Mouse (Mus musculus) MEL (cell line): ENCODE results near the gene Ppp1r14b.

Source experiments
- BHLHE40 ChIP-seq: IDR thresholded peaks from 2 replicates; pipeline ENCODE4 v1.6.1; 2012; ENCODE audit warnings: low read depth, mild to moderate bottlenecking, inconsistent platforms, low read length, improper control_type of control experiment, borderline replicate concordance
- CHD2 ChIP-seq: IDR thresholded peaks from 2 replicates; pipeline ENCODE4 v1.6.1; 2011; ENCODE audit warnings: low read length, improper control_type of control experiment
- CTCF ChIP-seq, 3 experiments: IDR thresholded peaks in 2 of 3; conservative IDR thresholded peaks in 1 of 3; 2 replicates each; pipeline ENCODE4 v1.5.1; 2011 to 2012; ENCODE audit warnings: low read length in 3 of 3, low read depth in 2 of 3, mild to moderate bottlenecking in 2 of 3, improper control_type of control experiment in 1 of 3, inconsistent platforms in 1 of 3, mixed read lengths in 1 of 3, moderate library complexity in 1 of 3; ENCODE audit not compliant: control insufficient read depth in 1 of 3, insufficient read depth in 1 of 3, poor library complexity in 1 of 3, severe bottlenecking in 1 of 3
- E2F4 ChIP-seq: IDR thresholded peaks from 2 replicates; pipeline ENCODE4 v1.6.1; 2011; ENCODE audit warnings: low read depth, low read length, improper control_type of control experiment, borderline replicate concordance
- EP300 ChIP-seq, 2 experiments: IDR thresholded peaks; 2 replicates each; pipeline ENCODE4 v1.6.1; 2011; ENCODE audit warnings: improper control_type of control experiment in 2 of 2, low read length in 2 of 2, low read depth in 1 of 2, mild to moderate bottlenecking in 1 of 2
- GABPA ChIP-seq: IDR thresholded peaks from 2 replicates; pipeline ENCODE4 v1.6.1; 2012; ENCODE audit warnings: low read depth, mild to moderate bottlenecking, inconsistent platforms, low read length, improper control_type of control experiment, moderate library complexity
- MAZ ChIP-seq: IDR thresholded peaks from 2 replicates; pipeline ENCODE4 v1.6.1; 2012; ENCODE audit warnings: low read depth, mild to moderate bottlenecking, inconsistent platforms, low read length, improper control_type of control experiment
- MYB ChIP-seq: IDR thresholded peaks from 2 replicates; pipeline ENCODE4 v1.6.1; 2011; ENCODE audit warnings: mild to moderate bottlenecking, low read depth, low read length, improper control_type of control experiment
- NELFE ChIP-seq: IDR thresholded peaks from 2 replicates; pipeline ENCODE4 v1.6.1; 2011; ENCODE audit warnings: low read depth, low read length, improper control_type of control experiment
- POLR2A ChIP-seq, 2 experiments: IDR thresholded peaks; 2 replicates each; pipeline ENCODE4 v1.6.1; 2011 to 2012; ENCODE audit warnings: low read length in 2 of 2, mild to moderate bottlenecking in 2 of 2, control low read depth in 1 of 2, improper control_type of control experiment in 1 of 2, low read depth in 1 of 2, moderate library complexity in 1 of 2; ENCODE audit not compliant: control insufficient read depth in 1 of 2, insufficient read depth in 1 of 2, poor library complexity in 1 of 2
- POLR2AphosphoS2 ChIP-seq: IDR thresholded peaks from 2 replicates; pipeline ENCODE4 v1.6.1; 2011; ENCODE audit warnings: low read length, improper control_type of control experiment
- TCF12 ChIP-seq: IDR thresholded peaks from 2 replicates; pipeline ENCODE4 v1.6.1; 2014; ENCODE audit warnings: low read depth, mild to moderate bottlenecking, inconsistent platforms, low read length, improper control_type of control experiment, moderate library complexity
- USF2 ChIP-seq, 2 experiments: IDR thresholded peaks; 2 replicates each; pipeline ENCODE4 v1.6.1; 2011 to 2012; ENCODE audit warnings: improper control_type of control experiment in 2 of 2, low read length in 2 of 2, borderline replicate concordance in 1 of 2, inconsistent platforms in 1 of 2, low read depth in 1 of 2, mild to moderate bottlenecking in 1 of 2; ENCODE audit not compliant: insufficient read depth in 1 of 2
- ZNF384 ChIP-seq: IDR thresholded peaks from 2 replicates; pipeline ENCODE4 v1.6.1; 2012; ENCODE audit warnings: low read depth, mild to moderate bottlenecking, inconsistent platforms, low read length, improper control_type of control experiment

- TF ChIP-seq NELFE: no peak
- no peak for TF ChIP-seq BHLHE40
- no peak for TF ChIP-seq POLR2AphosphoS2
- TF ChIP-seq E2F4: no peak
- no peak for TF ChIP-seq CTCF (IDR thresholded peaks at IDR 0.05 in 2 of 3, conservative IDR thresholded peaks at IDR 0.05 in 1 of 3; ENCODE audit: control insufficient read depth in 1 of 3, insufficient read depth in 1 of 3, low read depth in 2 of 3, low read length in 3 of 3, poor library complexity in 1 of 3, severe bottlenecking in 1 of 3)
- TF ChIP-seq MAZ: no peak
- no peak for TF ChIP-seq USF2 (IDR thresholded peaks at IDR 0.05; ENCODE audit: borderline replicate concordance in 1 of 2, insufficient read depth in 1 of 2, low read depth in 1 of 2, low read length in 2 of 2)
- no peak for TF ChIP-seq MYB
- TF ChIP-seq TCF12: no peak
- TF ChIP-seq POLR2A (IDR thresholded peaks at IDR 0.05; ENCODE audit: control insufficient read depth in 1 of 2, insufficient read depth in 1 of 2, low read depth in 1 of 2, low read length in 2 of 2, poor library complexity in 1 of 2): no peak
- TF ChIP-seq EP300 (IDR thresholded peaks at IDR 0.05; ENCODE audit: low read depth in 1 of 2, low read length in 2 of 2): no peak
- no peak for TF ChIP-seq GABPA
- TF ChIP-seq ZNF384: no peak
- no peak for TF ChIP-seq CHD2
These were observed 25.2 kb upstream of the Ppp1r14b start for GRCm38 (mm10) chr19:6949532-6949931.
